In the genomic region with DNA sequence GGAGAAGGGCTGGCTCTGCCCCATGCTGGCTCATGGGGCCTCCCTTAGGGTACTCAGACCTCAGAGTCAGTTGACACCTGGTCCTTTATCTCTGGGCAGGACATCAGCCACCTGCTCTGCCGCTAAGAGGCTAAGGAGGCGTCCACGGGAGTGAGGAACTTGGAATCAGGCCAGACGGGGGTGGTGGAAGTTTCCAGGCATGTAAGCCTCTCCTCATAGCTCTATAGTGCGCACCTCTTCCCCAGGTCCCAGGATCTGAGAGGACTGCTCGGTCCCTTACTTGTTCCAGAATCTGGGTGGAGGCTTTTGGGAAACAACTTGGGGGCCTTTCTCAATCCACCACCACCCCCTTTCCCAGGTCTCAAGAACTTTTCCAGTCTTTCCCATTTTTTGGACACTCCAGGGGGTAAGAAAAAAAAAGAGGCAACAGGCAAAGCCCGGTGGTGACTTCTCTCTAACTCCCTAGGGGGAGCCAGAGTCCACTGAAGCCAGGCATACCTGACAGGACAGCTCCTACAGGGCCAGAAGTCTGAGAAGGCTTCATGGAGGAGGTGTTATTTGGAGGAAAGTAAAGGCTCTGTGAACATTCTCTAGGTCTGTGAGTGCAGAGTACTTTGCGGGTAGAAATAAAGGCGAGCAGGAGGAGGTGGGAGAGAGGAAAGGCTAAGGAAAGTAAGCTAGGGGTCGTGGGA, we compare ENCODE assay signal across 9 mouse cellular contexts. TPM values are rescaled to one million over a fixed set of nuclear protein-coding genes. Genes with fewer than 3 reads are reported as not detected.
DNase-seq lines count a peak whose midpoint lies in the region; ATAC-seq and TF ChIP-seq lines count a peak whose summit lies in the region.
"Had no signal": no experiment of that assay in that cellular context is flagged by ENCODE, and none has a peak within 500 bp of the region (broad histone marks: within the 10 kb centered on the region; RNA-seq: fewer than 3 reads in every experiment).

No protein-coding gene starts in this region.

- H3K4me3 ChIP-seq in midbrain, postnatal 0 days (ENCODE audit: low read depth, low read length): no peak overlapping the region
- H3K4me3 ChIP-seq in midbrain, embryonic 16.5 days (ENCODE audit: low read depth, low read length): no peak overlapping the region
- H3K4me3 ChIP-seq in kidney, adult 2 months (ENCODE audit: insufficient read depth, low read depth, low read length): no peak overlapping the region
- H3K4me3 ChIP-seq in midbrain, embryonic 13.5 days (replicated peaks): no peak overlapping the region
- no peak overlapping the region for H3K4me3 ChIP-seq in forebrain, embryonic 11.5 days (ENCODE audit: low read depth, low read length)
- H3K4me3 ChIP-seq: erythroblast, embryonic 14.5 days had no signal

- 0 out of 2 replicates have a peak, but pooled peaks cover 4% of the 10 kb centered on the region for H3K27me3 ChIP-seq in midbrain, postnatal 0 days (ENCODE audit: insufficient read depth, low read length)
- no peaks in the 10 kb centered on the region for H3K27me3 ChIP-seq in midbrain, embryonic 16.5 days (ENCODE audit: control insufficient read depth, insufficient read depth, low read depth, low read length)
- H3K27me3 ChIP-seq in kidney, adult 2 months (replicated peaks; ENCODE audit: control insufficient read depth, insufficient read depth, low read length): no peaks in the 10 kb centered on the region
- H3K27me3 ChIP-seq in midbrain, embryonic 13.5 days: peaks cover 4% of the 10 kb centered on the region; the same call in 1 of the 2 replicates
- H3K27me3 ChIP-seq in forebrain, embryonic 11.5 days (ENCODE audit: control insufficient read depth, insufficient read depth, low read length): no peaks in the 10 kb centered on the region

- H3K9me3 ChIP-seq in midbrain, postnatal 0 days (ENCODE audit: low read length): no peaks in the 10 kb centered on the region
- H3K9me3 ChIP-seq in midbrain, embryonic 16.5 days (replicated peaks; ENCODE audit: control insufficient read depth, low read length, poor library complexity, severe bottlenecking): no peaks in the 10 kb centered on the region
- no peaks in the 10 kb centered on the region for H3K9me3 ChIP-seq in midbrain, embryonic 13.5 days
- H3K9me3 ChIP-seq in forebrain, embryonic 11.5 days (ENCODE audit: control insufficient read depth, low read length): no peaks in the 10 kb centered on the region

- no peak overlapping the region for H3K27ac ChIP-seq in midbrain, postnatal 0 days (ENCODE audit: low read depth, low read length)
- no peak overlapping the region for H3K27ac ChIP-seq in midbrain, embryonic 16.5 days (ENCODE audit: low read length)
- no peak overlapping the region for H3K27ac ChIP-seq in kidney, adult 2 months (ENCODE audit: insufficient read depth, low read depth, low read length)
- H3K27ac ChIP-seq in midbrain, embryonic 13.5 days: no peak overlapping the region
- H3K27ac ChIP-seq in forebrain, embryonic 11.5 days (ENCODE audit: low read depth, low read length): no peak overlapping the region
- H3K27ac ChIP-seq: macrophage had no signal

- no peaks in the 10 kb centered on the region for H3K36me3 ChIP-seq in midbrain, postnatal 0 days (ENCODE audit: insufficient read depth, low read length)
- no peaks in the 10 kb centered on the region for H3K36me3 ChIP-seq in midbrain, embryonic 16.5 days (ENCODE audit: control insufficient read depth, insufficient read depth, low read length)
- no peaks in the 10 kb centered on the region for H3K36me3 ChIP-seq in kidney, adult 2 months (ENCODE audit: control insufficient read depth, insufficient read depth, low read length)
- H3K36me3 ChIP-seq in midbrain, embryonic 13.5 days: no peaks in the 10 kb centered on the region
- H3K36me3 ChIP-seq in forebrain, embryonic 11.5 days (ENCODE audit: control insufficient read depth, insufficient read depth, low read length): no peaks in the 10 kb centered on the region

- WGBS in midbrain, postnatal 0 days: 42% methylated on average over 10 of the region's 10 CpGs
- 46% methylated on average over 10 of the region's 10 CpGs for WGBS in midbrain, embryonic 16.5 days
- whole genome bisulfite sequencing in kidney, adult 2 months: 42% methylated on average over 10 of the region's 10 CpGs
- 39% methylated on average over 10 of the region's 10 CpGs for WGBS in midbrain, embryonic 13.5 days
- 41% methylated on average over 10 of the region's 10 CpGs for WGBS in forebrain, embryonic 11.5 days

- ATAC-seq in midbrain, postnatal 0 days (ENCODE audit: low FRiP score): no peak
- no peak for ATAC-seq in midbrain, embryonic 16.5 days
- no peak for ATAC-seq in midbrain, embryonic 13.5 days
- ATAC-seq in forebrain, embryonic 11.5 days (replicated peaks; ENCODE audit: low FRiP score): no peak

- DNase-seq in midbrain, postnatal 0 days (ENCODE audit: low spot score): no peak
- DNase-seq in adrenal gland, postnatal 25 days: peak; percentile 49
- DNase-seq in kidney, adult 2 months: peak; percentile 78
- DNase-seq in retina, postnatal 1 day: peak; percentile 41
- DNase-seq in forebrain, embryonic 11.5 days (ENCODE audit: low spot score): no peak

- no peak for TF ChIP-seq POLR2A in kidney, adult 2 months (IDR thresholded peaks at IDR 0.05; ENCODE audit: low read depth, low read length)

- H3K4me1 ChIP-seq in midbrain, postnatal 0 days (ENCODE audit: insufficient read depth, low read length): no peaks in the 10 kb centered on the region
- H3K4me1 ChIP-seq in midbrain, embryonic 16.5 days (ENCODE audit: control insufficient read depth, insufficient read depth, low read length): no peaks in the 10 kb centered on the region
- H3K4me1 ChIP-seq in kidney, adult 2 months (ENCODE audit: control insufficient read depth, insufficient read depth, low read length): no peaks in the 10 kb centered on the region
- H3K4me1 ChIP-seq in midbrain, embryonic 13.5 days (replicated peaks): peaks cover 5% of the 10 kb centered on the region; the same call in 1 of the 2 replicates
- H3K4me1 ChIP-seq in forebrain, embryonic 11.5 days (replicated peaks; ENCODE audit: control insufficient read depth, insufficient read depth, low read length): no peaks in the 10 kb centered on the region

- no peak overlapping the region for H3K4me2 ChIP-seq in midbrain, postnatal 0 days (ENCODE audit: low read depth, low read length, poor library complexity, severe bottlenecking)
- no peak overlapping the region for H3K4me2 ChIP-seq in midbrain, embryonic 16.5 days (ENCODE audit: low read length)
- H3K4me2 ChIP-seq in midbrain, embryonic 13.5 days (replicated peaks): no peak overlapping the region
- H3K4me2 ChIP-seq in forebrain, embryonic 11.5 days (ENCODE audit: low read depth, low read length, severe bottlenecking): no peak overlapping the region

- no peak overlapping the region for H3K9ac ChIP-seq in midbrain, postnatal 0 days (replicated peaks; ENCODE audit: low read length, poor library complexity, severe bottlenecking)
- no peak overlapping the region for H3K9ac ChIP-seq in midbrain, embryonic 16.5 days (ENCODE audit: low read depth, low read length)
- H3K9ac ChIP-seq in midbrain, embryonic 13.5 days (replicated peaks): no peak overlapping the region
- H3K9ac ChIP-seq in forebrain, embryonic 11.5 days (ENCODE audit: low read length): no peak overlapping the region

- peak; percentile 50 for TF ChIP-seq CTCF in midbrain, postnatal 0 days (IDR thresholded peaks at IDR 0.05)
- TF ChIP-seq CTCF in kidney, adult 2 months (conservative IDR thresholded peaks at IDR 0.05; ENCODE audit: insufficient read depth, insufficient read length, low read depth, low read length): peak; percentile 83

RNA-seq across cellular contexts. Expression of a gene that starts 7.2 kb away (rescaled TPM):
- total RNA-seq in midbrain, postnatal 0 days (2014; rRNA removed): 7.6 and 8.3 TPM in 2 replicates
- 2.8 and 4.1 TPM in 2 replicates for polyA plus RNA-seq in midbrain, postnatal 0 days (2015; fragmentation: Nextera tagmentation; extraction: Ambion mirVana)
- polyA plus RNA-seq in midbrain, embryonic 16.5 days (2015; fragmentation: Nextera tagmentation; extraction: Ambion mirVana): 2.8 TPM in 2 replicates
- 15.7 and 20.1 TPM in 2 replicates for total RNA-seq in adrenal gland, postnatal 25 days (2021)
- 3.8 and 4.3 TPM in 2 replicates for polyA plus RNA-seq in kidney, adult 2 months (2012; rRNA removed)
- polyA plus RNA-seq in midbrain, embryonic 13.5 days (2015; fragmentation: Nextera tagmentation; extraction: Ambion mirVana): 0.79 and 2.3 TPM in 2 replicates
- 1.2 and 3.0 TPM in 2 replicates for polyA plus RNA-seq in forebrain, embryonic 11.5 days (2014; fragmentation: Nextera tagmentation; extraction: Ambion mirVana)

RNA-seq across cellular contexts. Expression of a gene that starts 21.1 kb away (rescaled TPM):
- 3.2 and 10.8 TPM in 2 replicates for total RNA-seq in midbrain, postnatal 0 days (2014; rRNA removed)
- 3.9 and 4.5 TPM in 2 replicates for polyA plus RNA-seq in midbrain, postnatal 0 days (2015; fragmentation: Nextera tagmentation; extraction: Ambion mirVana)
- 1.5 and 2.0 TPM in 2 replicates for polyA plus RNA-seq in midbrain, embryonic 16.5 days (2015; fragmentation: Nextera tagmentation; extraction: Ambion mirVana)
- total RNA-seq in adrenal gland, postnatal 25 days (2021): not detected in 2 replicates
- polyA plus RNA-seq in kidney, adult 2 months (2012; rRNA removed): 0.39 and 0.53 TPM in 2 replicates
- polyA plus RNA-seq in midbrain, embryonic 13.5 days (2015; fragmentation: Nextera tagmentation; extraction: Ambion mirVana): 0.22 and 0.67 TPM in 2 replicates
- polyA plus RNA-seq in forebrain, embryonic 11.5 days (2014; fragmentation: Nextera tagmentation; extraction: Ambion mirVana): 0.37 TPM in 1 of 2 replicates, not detected in the other
- polyA plus RNA-seq: erythroblast, embryonic 14.5 days; macrophage had no signal

RNA-seq across cellular contexts. Expression of a gene that starts 21.5 kb away (rescaled TPM):
- total RNA-seq in midbrain, postnatal 0 days (2014; rRNA removed): 3.9 and 5.9 TPM in 2 replicates
- polyA plus RNA-seq in midbrain, postnatal 0 days (2015; fragmentation: Nextera tagmentation; extraction: Ambion mirVana): 10.6 and 11.0 TPM in 2 replicates
- polyA plus RNA-seq in midbrain, embryonic 16.5 days (2015; fragmentation: Nextera tagmentation; extraction: Ambion mirVana): 3.8 and 4.1 TPM in 2 replicates
- 1.4 and 1.5 TPM in 2 replicates for total RNA-seq in adrenal gland, postnatal 25 days (2021)
- polyA plus RNA-seq in kidney, adult 2 months (2012; rRNA removed): 15.3 and 17.7 TPM in 2 replicates
- 0.67 and 1.3 TPM in 2 replicates for polyA plus RNA-seq in midbrain, embryonic 13.5 days (2015; fragmentation: Nextera tagmentation; extraction: Ambion mirVana)
- polyA plus RNA-seq in forebrain, embryonic 11.5 days (2014; fragmentation: Nextera tagmentation; extraction: Ambion mirVana): not detected in 2 replicates
- polyA plus RNA-seq: erythroblast, embryonic 14.5 days; macrophage had no signal

RNA-seq across cellular contexts. Expression of a gene that starts 29.5 kb away (rescaled TPM):
- 1.6 TPM in 1 of 2 replicates, not detected in the other for total RNA-seq in midbrain, postnatal 0 days (2014; rRNA removed)
- polyA plus RNA-seq in midbrain, postnatal 0 days (2015; fragmentation: Nextera tagmentation; extraction: Ambion mirVana): 0.21 and 0.26 TPM in 2 replicates
- polyA plus RNA-seq in midbrain, embryonic 16.5 days (2015; fragmentation: Nextera tagmentation; extraction: Ambion mirVana): 0.16 and 0.25 TPM in 2 replicates
- 1.9 and 2.0 TPM in 2 replicates for total RNA-seq in adrenal gland, postnatal 25 days (2021)
- 5.9 TPM in 2 replicates for polyA plus RNA-seq in kidney, adult 2 months (2012; rRNA removed)
- 0.40 and 0.66 TPM in 2 replicates for polyA plus RNA-seq in midbrain, embryonic 13.5 days (2015; fragmentation: Nextera tagmentation; extraction: Ambion mirVana)
- polyA plus RNA-seq in forebrain, embryonic 11.5 days (2014; fragmentation: Nextera tagmentation; extraction: Ambion mirVana): 1.5 and 2.8 TPM in 2 replicates
- polyA plus RNA-seq: macrophage had no signal

RNA-seq across cellular contexts. Expression of a gene that starts 44.2 kb away (rescaled TPM):
- 129 and 130 TPM in 2 replicates for total RNA-seq in midbrain, postnatal 0 days (2014; rRNA removed)
- 138 and 143 TPM in 2 replicates for polyA plus RNA-seq in midbrain, postnatal 0 days (2015; fragmentation: Nextera tagmentation; extraction: Ambion mirVana)
- polyA plus RNA-seq in midbrain, embryonic 16.5 days (2015; fragmentation: Nextera tagmentation; extraction: Ambion mirVana): 111 and 121 TPM in 2 replicates
- 60.2 and 73.3 TPM in 2 replicates for total RNA-seq in adrenal gland, postnatal 25 days (2021)
- 70.6 and 80.4 TPM in 2 replicates for polyA plus RNA-seq in kidney, adult 2 months (2012; rRNA removed)
- 103 TPM in 2 replicates for polyA plus RNA-seq in midbrain, embryonic 13.5 days (2015; fragmentation: Nextera tagmentation; extraction: Ambion mirVana)
- polyA plus RNA-seq in forebrain, embryonic 11.5 days (2014; fragmentation: Nextera tagmentation; extraction: Ambion mirVana): 80.6 and 90.9 TPM in 2 replicates

Comparison
In these comparisons a context has a peak if more than half of its experiments do, and no peak if none do; other contexts are left out.
1. DNase-seq: peak in adrenal gland, postnatal 25 days (single experiment), kidney, adult 2 months (single experiment) and retina, postnatal 1 day (single experiment); none in midbrain, postnatal 0 days (single experiment) and forebrain, embryonic 11.5 days (single experiment).